Mouse (Mus musculus) testis, adult 2 months (tissue): ENCODE data around the gene Dvl2.
A peak's percentile ranks its signal among the peaks of the same experiment; 100 is the strongest.

ENCODE experiments used
- CTCF ChIP-seq: fragments of 200-500 bp; IDR thresholded peaks from 2 replicates; pipeline ENCODE4 v1.5.1; 2012; ENCODE audit warnings: low read depth, mild to moderate bottlenecking, inconsistent platforms, low read length, moderate library complexity; ENCODE audit not compliant: control insufficient read depth, insufficient read depth, insufficient replicate concordance
- POLR2A ChIP-seq: fragments of 200-500 bp; IDR thresholded peaks from 2 replicates; pipeline ENCODE4 v1.6.1; 2012; ENCODE audit warnings: low read depth, mild to moderate bottlenecking, inconsistent platforms, low read length, moderate library complexity; ENCODE audit not compliant: control insufficient read depth

- TF ChIP-seq POLR2A = no peak
- TF ChIP-seq CTCF = peak; percentile 21; the same call in 1 of the 2 replicates
Observed at GRCm38 (mm10) chr11:70020731-70021263, 20.4 kb downstream of the Dvl2 start.
